8 mouse cellular contexts compared by ENCODE assay signal in the genomic region with DNA sequence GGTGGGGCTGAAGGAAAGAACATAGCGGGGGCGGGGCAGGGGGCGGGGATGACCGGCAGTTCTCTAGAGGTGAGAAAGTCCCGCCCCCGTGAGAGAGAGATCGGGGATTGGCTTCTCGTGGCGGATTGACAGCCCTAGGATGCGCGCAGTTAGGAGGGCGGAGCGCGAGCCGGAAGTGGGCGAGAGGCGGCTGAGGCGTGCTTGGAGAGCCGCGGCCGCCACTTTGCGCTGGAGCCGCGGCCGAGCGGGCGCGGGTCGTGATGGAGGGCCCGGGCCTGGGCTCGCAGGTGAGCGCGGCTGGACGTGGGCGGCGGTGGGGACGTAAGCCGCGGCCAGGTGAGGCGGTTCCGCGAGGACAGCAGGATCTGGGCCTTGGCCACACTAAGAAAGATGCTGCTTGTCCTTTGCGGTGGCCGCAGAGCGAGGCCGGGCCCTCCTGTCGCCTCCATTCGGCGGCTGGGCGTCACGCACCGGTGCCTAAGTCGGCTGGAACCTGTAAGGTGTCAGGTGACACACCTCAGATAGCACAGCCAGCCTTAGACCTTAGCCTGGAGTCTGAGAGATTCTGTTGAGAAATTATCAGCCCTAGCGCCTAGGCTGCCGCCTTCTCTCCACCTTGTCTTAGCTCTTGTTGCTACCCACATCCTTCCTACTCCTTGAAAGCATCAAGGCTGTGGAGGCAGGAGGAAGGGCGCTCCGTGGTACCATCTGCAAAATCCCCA. TPM values are rescaled to one million over a fixed set of nuclear protein-coding genes. Genes with fewer than 3 reads are reported as not detected.
DNase-seq lines count a peak whose midpoint lies in the region; ATAC-seq lines count a peak whose summit lies in the region.

A gene (plus strand): TSS at position 153 of the 722 bp plus-strand sequence.

- H3K27me3 ChIP-seq in hindbrain, embryonic 12.5 days = no peaks in the 10 kb centered on the region

- ATAC-seq in hindbrain, embryonic 12.5 days (ENCODE audit: low FRiP score) = peak; percentile 99

- 0% methylated on average over 50 of the region's 57 CpGs for WGBS in hindbrain, embryonic 12.5 days

- H3K4me1 ChIP-seq in hindbrain, embryonic 12.5 days = peaks cover 15% of the 10 kb centered on the region

- H3K9ac ChIP-seq in hindbrain, embryonic 12.5 days = peak within 1 kb of the TSS; percentile 78

- peak within 1 kb of the TSS; percentile 74 for H3K4me3 ChIP-seq in hindbrain, embryonic 12.5 days

- peak within 1 kb of the TSS; percentile 85 for H3K4me2 ChIP-seq in hindbrain, embryonic 12.5 days (replicated peaks)

- no peaks in the 10 kb centered on the region for H3K9me3 ChIP-seq in hindbrain, embryonic 12.5 days (replicated peaks)

- H3K36me3 ChIP-seq in hindbrain, embryonic 12.5 days = no peaks in the 10 kb centered on the region; the same call in 1 of the 2 replicates

- H3K27ac ChIP-seq in hindbrain, embryonic 12.5 days = peak within 1 kb of the TSS; percentile 78

- peak; percentile 96 for DNase-seq in NIH3T3 (ENCODE audit: low read depth)
- DNase-seq in cerebellum, postnatal 10 days = peak; percentile 96 to 98
- DNase-seq in frontal cortex, postnatal 10 days (ENCODE audit: low spot score in 2 of 2) = peak; percentile 85 to 91
- DNase-seq in layer of hippocampus, postnatal 14 days (ENCODE audit: low spot score in 2 of 2) = peak; percentile 88 to 95
- DNase-seq in lung, postnatal 14 days = peak; percentile 94
- peak; percentile 82 for DNase-seq in retina, adult 2 months (ENCODE audit: low read depth, low spot score)
- DNase-seq in thymus, postnatal 36 days = peak; percentile 94 to 96

RNA-seq across cellular contexts. Expression of the gene that starts here (rescaled TPM):
- 36.3 and 40.6 TPM in 2 replicates for polyA plus RNA-seq in hindbrain, embryonic 12.5 days (2016; fragmentation: Nextera tagmentation; extraction: Ambion mirVana)
- total RNA-seq in layer of hippocampus, postnatal 14 days (2021) = 10 to 100 TPM; 28.1 to 28.5 TPM

Comparison
In these comparisons a context has a peak if more than half of its experiments do, and no peak if none do; other contexts are left out.
1. Peak in every context shown above with its lines: DNase-seq, ATAC-seq, H3K4me3 ChIP-seq and H3K27ac ChIP-seq.